Mouse (Mus musculus) liver, adult (tissue): ENCODE measurements around the gene Hmx3.

Experiments
- GATA4 ChIP-seq: IDR thresholded peaks from 2 replicates; pipeline ENCODE4 v1.6.1; 2014; ENCODE audit warnings: mild to moderate bottlenecking, low read length; ENCODE audit not compliant: insufficient replicate concordance

Hmx3 gene

GRCm38 (mm10) chr7:131542115-131542871 is at the start of gene Hmx3:
Gene Hmx3 (plus strand): TSS chr7:131542867.
- TF ChIP-seq GATA4 = no peak

GRCm38 (mm10) chr7:131503739-131504138 is 38.9 kb upstream of the Hmx3 start:
- TF ChIP-seq GATA4 = no peak

GRCm38 (mm10) chr7:131539979-131540378 is 2.7 kb upstream of the Hmx3 start:
- TF ChIP-seq GATA4 = no peak

- TF ChIP-seq GATA4 = no peak
Observed at GRCm38 (mm10) chr7:131541184-131542114, 1.2 kb upstream of the Hmx3 start.

- TF ChIP-seq GATA4 = no peak
Observed at GRCm38 (mm10) chr7:131542872-131543622, 380 bp downstream of the Hmx3 start.

- TF ChIP-seq GATA4 = no peak
Observed at GRCm38 (mm10) chr7:131543623-131544481, 1.2 kb downstream of the Hmx3 start.

- TF ChIP-seq GATA4 = no peak
Observed at GRCm38 (mm10) chr7:131544871-131545270, 2.2 kb downstream of the Hmx3 start.

- no peak for TF ChIP-seq GATA4
Observed at GRCm38 (mm10) chr7:131545701-131546385, 3.2 kb downstream of the Hmx3 start.

- no peak for TF ChIP-seq GATA4
Observed at GRCm38 (mm10) chr7:131546423-131546822, 3.8 kb downstream of the Hmx3 start.

- no peak for TF ChIP-seq GATA4
Observed at GRCm38 (mm10) chr7:131547481-131547880, 4.8 kb downstream of the Hmx3 start.

GRCm38 (mm10) chr7:131548473-131548872 is 5.8 kb downstream of the Hmx3 start, which contains the start of gene Hmx2:
Gene Hmx2 (plus strand): TSS chr7:131548773.
- TF ChIP-seq GATA4 = no peak

GRCm38 (mm10) chr7:131551471-131551870 is 8.8 kb downstream of the Hmx3 start:
- TF ChIP-seq GATA4 = no peak

GRCm38 (mm10) chr7:131551931-131552741 is 9.5 kb downstream of the Hmx3 start:
- no peak for TF ChIP-seq GATA4

GRCm38 (mm10) chr7:131552781-131553180 is 10.1 kb downstream of the Hmx3 start:
- TF ChIP-seq GATA4 = no peak
